Mouse (Mus musculus) thymus, postnatal 0 days (tissue): ENCODE measurements around the gene Nadk. TPM values are rescaled to one million over a fixed set of nuclear protein-coding genes. Genes with fewer than 3 reads are reported as not detected.

Experiments used
- DNase-seq: peaks from one replicate; pipeline ENCODE4 v3.0.0-alpha.2; 2015; ENCODE audit warnings: low spot score
- polyA plus RNA-seq: library from polyadenylated mRNA; unstranded; fragments of >200 nt; fragmentation: Nextera tagmentation; extraction: Ambion mirVana; gene quantifications from 2 replicates; pipeline ENCODE4 v1.2.1, GENCODE M21; 2015

The Nadk gene
- polyA plus RNA-seq, 1 experiment from 2014 or later = 85.1 TPM

- DNase-seq = no peak
Measured at GRCm38 (mm10) chr4:155601997-155602456, 39.8 kb downstream of the Nadk start.

GRCm38 (mm10) chr4:155602753-155603152 is 40.6 kb downstream of the Nadk start:
- no peak for DNase-seq

- peak; percentile 57 for DNase-seq
Measured at GRCm38 (mm10) chr4:155603801-155604200, 41.6 kb downstream of the Nadk start.

- DNase-seq = no peak
Measured at GRCm38 (mm10) chr4:155605132-155605531, 43.0 kb downstream of the Nadk start.

- DNase-seq = no peak
Measured at GRCm38 (mm10) chr4:155606825-155607224, 44.6 kb downstream of the Nadk start.

GRCm38 (mm10) chr4:155611860-155612259 is 49.7 kb downstream of the Nadk start:
- no peak for DNase-seq

- no peak for DNase-seq
Measured at GRCm38 (mm10) chr4:155613264-155613663, 51.1 kb downstream of the Nadk start.

- no peak for DNase-seq
Measured at GRCm38 (mm10) chr4:155618321-155618720, 56.1 kb downstream of the Nadk start.

- DNase-seq = peak; percentile 100
Measured at GRCm38 (mm10) chr4:155624338-155625291, 62.4 kb downstream of the Nadk start, which contains the start of gene Cdk11b. Gene Cdk11b, plus strand, starts transcription at chr4:155624854.

- DNase-seq = no peak
Measured at GRCm38 (mm10) chr4:155630267-155630666, 68.1 kb downstream of the Nadk start.

- DNase-seq = no peak
Measured at GRCm38 (mm10) chr4:155635766-155636499, 73.8 kb downstream of the Nadk start.

Other genes starting within 250 kb of the Nadk start
- gene Prkcz, start 201.0 kb upstream of the Nadk start, polyA plus RNA-seq = 7.3 and 9.9 TPM in 2 replicates
- 0.50 and 0.79 TPM in 2 replicates for gene Gabrd, start 164.3 kb upstream of the Nadk start, polyA plus RNA-seq
- gene Cfap74, start 153.2 kb upstream of the Nadk start, polyA plus RNA-seq = 13.9 and 15.2 TPM in 2 replicates
- gene Tmem52, start 93.3 kb upstream of the Nadk start, polyA plus RNA-seq = 0.79 TPM in 1 of 2 replicates, not detected in the other
- gene Gnb1, start 71.0 kb upstream of the Nadk start, polyA plus RNA-seq = 288 and 312 TPM in 2 replicates
- gene Slc35e2, start 39.0 kb downstream of the Nadk start, polyA plus RNA-seq = 6.3 and 7.5 TPM in 2 replicates
- gene Cdk11b, start 62.5 kb downstream of the Nadk start, polyA plus RNA-seq = 65.7 and 76.3 TPM in 2 replicates
- not detected in 2 replicates for gene Gm10563, start 83.0 kb downstream of the Nadk start, polyA plus RNA-seq
- gene Mmp23, start 91.0 kb downstream of the Nadk start, polyA plus RNA-seq = 7.5 and 8.3 TPM in 2 replicates
- gene Mib2, start 106.8 kb downstream of the Nadk start, polyA plus RNA-seq = 14.2 and 14.4 TPM in 2 replicates
- 4.4 and 5.2 TPM in 2 replicates for gene Fndc10, start 132.0 kb downstream of the Nadk start, polyA plus RNA-seq
- gene Ssu72, start 142.4 kb downstream of the Nadk start, polyA plus RNA-seq = 194 and 202 TPM in 2 replicates
- 1.1 and 1.4 TPM in 2 replicates for gene Tmem240, start 172.4 kb downstream of the Nadk start, polyA plus RNA-seq
- gene Atad3a, start 198.7 kb downstream of the Nadk start, polyA plus RNA-seq = 61.6 and 63.9 TPM in 2 replicates
- 8.6 and 9.0 TPM in 2 replicates for gene Vwa1, start 212.3 kb downstream of the Nadk start, polyA plus RNA-seq
- gene Tmem88b, start 223.5 kb downstream of the Nadk start, polyA plus RNA-seq = 0.05 and 0.21 TPM in 2 replicates
- 0.23 and 0.42 TPM in 2 replicates for gene Ankrd65, start 228.1 kb downstream of the Nadk start, polyA plus RNA-seq
- 283 and 286 TPM in 2 replicates for gene Mrpl20, start 240.5 kb downstream of the Nadk start, polyA plus RNA-seq